Mouse (Mus musculus) lung, embryonic 16.5 days (tissue): ENCODE results near the gene Slamf1. TPM values are rescaled to one million over a fixed set of nuclear protein-coding genes. Genes with fewer than 3 reads are reported as not detected.

Experiments used
- ATAC-seq: fragments of 200-750 bp; cut with Nextera tagmentation; 2 replicates; pipeline ENCODE4 v1.8.0; 2017; ENCODE audit warnings: low read depth, mild to moderate bottlenecking, moderate library complexity
- H3K27ac ChIP-seq: fragments of 300-500 bp; sonication (generic); 2 replicates; pipeline ENCODE4 v1.5.1; 2014; ENCODE audit warnings: mild to moderate bottlenecking, control low read depth, low read length
- H3K27me3 ChIP-seq: fragments of 300-500 bp; sonication (generic); 2 replicates; pipeline ENCODE4 v1.6.1; 2014; ENCODE audit warnings: low read depth, low read length, mixed read lengths; ENCODE audit not compliant: control insufficient read depth, insufficient read depth
- H3K36me3 ChIP-seq: fragments of 300-500 bp; sonication (generic); 2 replicates; pipeline ENCODE4 v1.6.1; 2014; ENCODE audit warnings: low read length; ENCODE audit not compliant: control insufficient read depth, insufficient read depth
- H3K4me1 ChIP-seq: fragments of 300-500 bp; sonication (generic); replicated peaks from 2 replicates; pipeline ENCODE4 v1.6.1; 2014; ENCODE audit warnings: low read length, mixed read lengths; ENCODE audit not compliant: control insufficient read depth, insufficient read depth
- H3K4me2 ChIP-seq: fragments of 300-500 bp; sonication (generic); 2 replicates; pipeline ENCODE4 v1.6.1; 2014; ENCODE audit warnings: low read depth, low read length, control low read depth
- H3K4me3 ChIP-seq: fragments of 300-500 bp; sonication (generic); 2 replicates; pipeline ENCODE4 v1.5.1; 2014; ENCODE audit warnings: mild to moderate bottlenecking, low read length, control low read depth
- H3K9ac ChIP-seq: fragments of 300-500 bp; sonication (generic); 2 replicates; pipeline ENCODE4 v1.6.1; 2014; ENCODE audit warnings: low read length, control low read depth
- H3K9me3 ChIP-seq: fragments of 300-500 bp; sonication (generic); 2 replicates; pipeline ENCODE4 v1.6.1; 2016; ENCODE audit warnings: low read length; ENCODE audit not compliant: control insufficient read depth
- WGBS: fragments of 180-500 bp; shearing (Covaris S2); extraction: QIAGEN DNeasy Blood & Tissue Kit; methylation state at CpG from one replicate; pipeline ENCODE4 v1.1.7; 2014; 5-methylcytosine and 5-hydroxymethylcytosine counted together
- polyA plus RNA-seq: library from polyadenylated mRNA; unstranded; fragments of >200 nt; fragmentation: Nextera tagmentation; extraction: Ambion mirVana; gene quantifications from 2 replicates; pipeline ENCODE4 v1.2.1, GENCODE M21; 2015

Slamf1 gene
- polyA plus RNA-seq, 1 experiment from 2014 or later: 0.53 TPM

DNA sequence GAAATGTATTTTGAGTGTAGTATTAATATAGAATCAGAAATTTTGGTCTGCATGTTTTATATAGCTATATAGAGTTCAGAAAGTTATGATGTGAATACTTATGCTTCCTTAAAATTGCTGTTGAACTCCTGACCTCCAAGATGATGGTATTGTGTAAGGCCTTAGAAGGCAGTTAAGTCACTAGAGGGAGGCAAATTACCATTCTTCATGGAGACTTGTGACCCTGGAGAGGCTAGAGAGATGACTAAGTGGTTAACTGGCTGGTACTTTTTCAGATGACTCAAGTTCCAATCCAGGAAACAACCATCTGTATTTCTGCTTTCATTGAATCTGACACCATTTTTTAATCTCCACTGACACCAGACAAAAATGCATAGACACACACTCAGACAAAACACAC lies 60.7 kb downstream of the Slamf1 start:
- Histone ChIP-seq H3K4me1 (no peaks in the 10 kb centered on the region), H3K27me3 (no peaks in the 10 kb centered on the region), H3K36me3 (no peaks in the 10 kb centered on the region), H3K9me3 (no peaks in the 10 kb centered on the region), H3K9ac (no peak overlapping the region), H3K27ac (no peak overlapping the region), H3K4me2 (no peak overlapping the region), H3K4me3 (no peak overlapping the region)
- ATAC-seq: no peak

DNA sequence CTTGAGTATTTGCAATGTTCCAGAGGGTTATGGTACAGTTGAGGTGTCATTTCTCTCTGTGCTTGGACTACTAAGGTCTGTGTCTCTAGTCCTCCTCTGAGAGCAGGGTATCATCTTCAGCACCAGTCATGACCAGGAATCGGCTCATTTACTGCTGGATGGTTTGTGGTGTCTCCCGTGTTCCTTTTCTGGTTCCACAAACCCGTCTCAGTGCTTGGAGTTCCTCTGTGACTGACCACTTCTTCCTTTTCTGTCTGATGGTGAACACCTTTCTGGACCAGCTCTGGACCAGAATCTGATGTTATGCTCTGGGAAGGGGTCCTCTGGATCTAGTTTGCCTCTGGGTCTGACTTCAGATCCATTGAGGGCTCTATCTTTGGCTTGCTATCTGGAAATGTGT lies 72.6 kb downstream of the Slamf1 start, which contains the start of gene Cd84:
Cd84 (plus strand) TSS at position 210 of the 400 bp plus-strand sequence.
- no peak for ATAC-seq
- no peaks in the 10 kb centered on the region for H3K4me1 ChIP-seq
- 81% methylated on average over 3 of the region's 3 CpGs for WGBS
- H3K9ac ChIP-seq: no peak within 1 kb of the TSS
- no peaks in the 10 kb centered on the region for H3K36me3 ChIP-seq
- no peaks in the 10 kb centered on the region for H3K27me3 ChIP-seq
- no peaks in the 10 kb centered on the region for H3K9me3 ChIP-seq
- H3K4me3 ChIP-seq: no peak within 1 kb of the TSS
- no peak within 1 kb of the TSS for H3K4me2 ChIP-seq
- no peak within 1 kb of the TSS for H3K27ac ChIP-seq

DNA sequence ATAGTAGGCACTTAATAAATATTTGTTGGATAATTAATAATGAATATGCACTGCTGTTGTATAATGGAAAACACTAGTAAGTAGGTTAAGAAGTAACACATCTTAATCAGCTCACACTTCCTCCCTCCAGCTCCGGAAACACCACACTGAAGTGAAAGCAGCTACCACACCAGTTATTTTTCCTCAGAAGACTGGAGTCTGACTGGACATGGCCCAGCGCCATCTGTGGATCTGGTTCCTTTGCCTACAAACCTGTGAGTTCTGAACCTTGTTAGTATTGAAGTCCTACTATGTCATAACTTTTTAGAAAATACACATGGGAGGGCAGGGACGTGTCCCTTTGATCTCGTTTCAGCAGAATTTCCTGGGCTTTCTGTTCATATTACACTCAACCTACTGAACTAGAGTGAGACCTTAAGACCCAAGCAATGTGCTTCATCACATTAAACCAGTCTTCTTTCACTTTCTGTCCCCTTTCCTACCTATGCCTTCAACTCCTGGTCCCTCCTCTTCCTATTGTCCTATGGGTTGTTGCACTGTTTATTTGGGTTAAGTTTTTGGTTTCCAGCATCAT lies 73.6 kb downstream of the Slamf1 start:
- Histone ChIP-seq H3K4me1 (no peaks in the 10 kb centered on the region), H3K36me3 (no peaks in the 10 kb centered on the region), H3K27me3 (no peaks in the 10 kb centered on the region), H3K4me2 (no peak overlapping the region), H3K9ac (no peak overlapping the region), H3K9me3 (no peaks in the 10 kb centered on the region), H3K4me3 (no peak overlapping the region), H3K27ac (no peak overlapping the region)
- ATAC-seq: no peak
- 66% methylated on average over 4 of the region's 4 CpGs for WGBS

DNA sequence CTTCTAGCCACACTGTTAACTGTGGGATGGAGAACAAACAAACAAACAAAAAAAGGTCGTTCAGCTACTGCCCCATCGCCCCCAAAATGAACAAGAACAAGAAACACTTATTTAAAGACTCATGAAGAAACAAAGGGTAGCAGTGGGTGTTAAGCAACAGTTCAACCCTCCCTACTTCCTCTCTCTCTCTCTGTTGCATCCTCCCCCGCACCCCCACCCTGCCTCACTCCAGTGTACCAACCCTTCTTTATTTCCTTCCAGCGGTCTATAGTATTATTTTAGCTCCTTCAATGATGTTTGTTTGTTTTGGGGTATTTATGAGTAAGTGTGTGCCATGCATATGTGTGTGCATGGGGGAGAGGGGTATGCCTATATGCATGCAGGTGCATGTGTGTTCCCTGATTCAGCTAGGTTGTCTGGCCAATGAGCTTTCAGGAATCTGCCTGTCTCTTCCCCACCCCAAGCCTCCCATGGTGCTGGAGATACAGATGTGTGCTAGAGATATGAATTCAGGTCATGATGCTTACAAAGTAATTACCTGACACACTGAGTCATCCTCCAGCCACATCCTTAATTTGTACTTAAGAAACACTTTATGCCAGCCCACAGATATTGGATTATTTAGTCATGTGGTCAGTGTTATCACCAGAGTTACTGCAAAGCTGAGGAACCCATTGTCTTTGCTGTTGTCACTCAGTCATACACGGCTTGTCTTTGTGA lies 78.3 kb downstream of the Slamf1 start:
- H3K4me3 ChIP-seq: no peak overlapping the region
- H3K9me3 ChIP-seq: no peaks in the 10 kb centered on the region
- 67% methylated on average over 5 of the region's 5 CpGs for WGBS
- no peak for ATAC-seq
- no peaks in the 10 kb centered on the region for H3K27me3 ChIP-seq
- no peak overlapping the region for H3K9ac ChIP-seq
- no peak overlapping the region for H3K4me2 ChIP-seq
- H3K27ac ChIP-seq: no peak overlapping the region
- no peaks in the 10 kb centered on the region for H3K36me3 ChIP-seq
- H3K4me1 ChIP-seq: no peaks in the 10 kb centered on the region

DNA sequence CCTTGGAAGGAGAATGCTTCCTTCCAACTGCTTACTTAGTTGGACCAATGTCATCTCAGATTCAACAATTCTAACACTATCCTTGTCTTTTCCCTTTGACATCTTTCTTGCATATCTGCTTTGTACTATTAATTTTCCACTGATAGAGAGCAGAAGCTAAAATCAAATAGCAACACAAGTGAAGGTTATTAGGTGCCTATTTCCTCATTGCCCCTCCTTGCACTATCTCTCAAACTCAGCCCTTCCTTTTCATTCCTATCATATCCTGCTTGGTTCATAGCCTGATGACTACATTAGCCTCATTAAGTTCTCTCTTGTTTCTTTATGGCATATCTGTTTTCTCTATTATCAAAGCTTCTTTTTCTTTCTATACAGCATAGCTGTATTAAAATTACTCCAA lies 81.3 kb downstream of the Slamf1 start:
- Histone ChIP-seq H3K4me2 (no peak overlapping the region), H3K27ac (no peak overlapping the region), H3K36me3 (no peaks in the 10 kb centered on the region), H3K9me3 (no peaks in the 10 kb centered on the region), H3K4me3 (no peak overlapping the region), H3K9ac (no peak overlapping the region), H3K4me1 (no peaks in the 10 kb centered on the region), H3K27me3 (no peaks in the 10 kb centered on the region)
- ATAC-seq: no peak

DNA sequence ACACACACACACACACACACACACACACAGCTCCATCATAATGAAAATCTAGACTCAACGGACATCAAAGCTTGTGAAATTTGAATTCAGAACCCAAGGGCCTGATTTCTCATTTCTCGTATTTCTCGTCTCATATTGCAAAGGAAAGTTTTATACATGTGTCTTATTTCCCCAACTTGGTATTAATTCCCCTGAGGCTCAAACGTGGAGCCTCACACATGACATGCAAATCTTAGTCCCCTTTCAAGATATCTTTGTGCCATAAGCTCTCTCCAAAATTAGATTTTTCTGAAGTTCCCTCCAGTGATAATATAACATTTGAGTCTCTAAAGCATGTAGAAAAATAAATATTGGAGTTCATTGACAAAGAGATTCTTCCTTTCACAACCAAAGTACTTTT lies 81.8 kb downstream of the Slamf1 start:
- no peak overlapping the region for H3K9ac ChIP-seq
- no peak overlapping the region for H3K27ac ChIP-seq
- no peak overlapping the region for H3K4me2 ChIP-seq
- no peak overlapping the region for H3K4me3 ChIP-seq
- no peaks in the 10 kb centered on the region for H3K27me3 ChIP-seq
- no peak for ATAC-seq
- H3K9me3 ChIP-seq: no peaks in the 10 kb centered on the region
- 78% methylated on average over 4 of the region's 4 CpGs for WGBS
- no peaks in the 10 kb centered on the region for H3K36me3 ChIP-seq
- H3K4me1 ChIP-seq: no peaks in the 10 kb centered on the region

DNA sequence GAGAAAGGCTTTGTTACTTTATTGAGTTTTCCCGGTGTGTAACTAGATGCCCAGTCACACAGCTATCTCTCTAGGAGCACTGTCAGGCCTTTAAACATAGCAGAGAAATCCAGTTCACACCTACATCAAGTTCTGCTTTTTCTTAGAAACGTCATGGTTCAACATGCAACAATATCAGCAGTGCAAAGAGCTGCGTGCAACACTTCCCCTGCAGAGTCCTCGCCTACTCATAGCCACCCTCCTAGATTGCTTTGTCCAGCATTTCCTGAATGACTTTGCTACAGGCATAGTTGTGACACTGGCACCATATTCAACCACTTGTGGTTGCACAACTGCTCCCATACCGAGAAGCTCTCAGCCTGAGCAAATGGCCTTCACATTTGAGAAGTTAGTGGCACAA lies 82.5 kb downstream of the Slamf1 start:
- Histone ChIP-seq H3K9me3 (no peaks in the 10 kb centered on the region), H3K27me3 (no peaks in the 10 kb centered on the region), H3K9ac (no peak overlapping the region), H3K4me2 (no peak overlapping the region), H3K4me3 (no peak overlapping the region), H3K4me1 (no peaks in the 10 kb centered on the region), H3K27ac (no peak overlapping the region), H3K36me3 (no peaks in the 10 kb centered on the region)
- WGBS: 78% methylated on average over 5 of the region's 5 CpGs
- no peak for ATAC-seq

Other genes with a start within 250 kb of the Slamf1 start
- gene Itln1, start 231.8 kb upstream of the Slamf1 start, polyA plus RNA-seq: not detected in 2 replicates
- gene Cd244a, start 207.9 kb upstream of the Slamf1 start, polyA plus RNA-seq: 0.85 and 1.0 TPM in 2 replicates
- 0.49 and 0.85 TPM in 2 replicates for gene Ly9, start 159.7 kb upstream of the Slamf1 start, polyA plus RNA-seq
- 0.28 and 0.63 TPM in 2 replicates for gene Slamf7, start 114.1 kb upstream of the Slamf1 start, polyA plus RNA-seq
- gene Cd48, start 85.1 kb upstream of the Slamf1 start, polyA plus RNA-seq: 4.7 and 6.7 TPM in 2 replicates
- 2.1 and 3.0 TPM in 2 replicates for gene Cd84, start 72.6 kb downstream of the Slamf1 start, polyA plus RNA-seq
- 0.08 TPM in 1 of 2 replicates, not detected in the other for gene Gm10521, start 128.5 kb downstream of the Slamf1 start, polyA plus RNA-seq
- gene Slamf6, start 150.4 kb downstream of the Slamf1 start, polyA plus RNA-seq: 0.85 and 4.5 TPM in 2 replicates